Mouse (Mus musculus) large intestine, adult 2 months (tissue): Measurements from ENCODE around the gene Rnf111. TPM values are rescaled to one million over a fixed set of nuclear protein-coding genes. Genes with fewer than 3 reads are reported as not detected.
"Not testable (repeated sequence)": the region's sequence is repeated elsewhere in the genome, so short reads cannot be mapped to it uniquely, and the experiment has no call there.

Experiments
- DNase-seq: peaks from one replicate; pipeline ENCODE4 v3.0.0-alpha.2; 2012; ENCODE audit warnings: low read depth, low spot score
- WGBS: fragments of 180-500 bp; shearing (Covaris S2); methylation state at CpG from one replicate; pipeline ENCODE4 v1.1.7; 2018; 5-methylcytosine and 5-hydroxymethylcytosine counted together
- polyA plus RNA-seq: library from polyadenylated mRNA; depleted of rRNA; stranded (reverse); fragments of >200 nt; gene quantifications from 2 replicates; pipeline ENCODE4 v1.2.3, GENCODE M21; 2012

Gene Rnf111
- polyA plus RNA-seq, 1 experiment, result 15.1 TPM

GRCm38 (mm10) chr9:70503015-70503603, 416 bp downstream of the Rnf111 start:
- 1% methylated on average over 48 of the region's 70 CpGs for WGBS
- DNase-seq, result no peak

DNA sequence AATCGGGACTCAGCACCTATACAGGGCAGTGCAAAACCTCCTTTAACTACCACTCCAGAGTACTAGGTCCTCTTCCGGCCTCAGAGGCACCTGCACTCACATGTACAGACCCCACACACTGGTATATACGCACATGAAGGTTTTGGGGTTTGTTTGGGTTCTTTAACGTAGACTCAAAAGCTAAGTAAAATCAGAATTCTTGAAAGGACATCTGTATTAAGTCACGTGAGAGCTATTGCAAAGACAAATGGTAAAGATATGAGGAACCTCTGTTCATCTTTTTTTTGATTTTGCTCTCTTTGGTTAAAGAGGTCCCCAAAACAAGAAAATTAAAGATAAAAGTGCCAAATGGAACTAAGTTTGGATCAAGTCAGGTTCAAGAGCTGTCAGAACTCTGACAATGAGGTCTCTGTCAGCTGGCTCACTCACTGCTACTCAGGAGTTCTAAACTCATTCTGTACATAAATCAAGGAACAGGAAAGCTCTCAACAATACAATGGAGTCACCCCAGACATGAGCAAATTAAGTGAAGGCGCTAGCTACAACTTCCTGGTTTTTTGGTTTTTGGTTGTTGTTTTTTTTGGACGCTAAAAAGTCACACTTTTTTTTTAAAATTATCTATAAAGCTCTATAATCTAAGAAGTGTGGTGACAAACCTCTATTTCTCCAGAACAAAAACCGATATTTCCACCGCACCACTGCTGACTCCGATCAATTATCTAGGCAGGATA, 1.1 kb downstream of the Rnf111 start:
- DNase-seq, result no peak
- WGBS, result 25% methylated on average over 10 of the region's 10 CpGs

- no peak for DNase-seq
These were observed 6.5 kb downstream of the Rnf111 start for GRCm38 (mm10) chr9:70496990-70497389.

DNA sequence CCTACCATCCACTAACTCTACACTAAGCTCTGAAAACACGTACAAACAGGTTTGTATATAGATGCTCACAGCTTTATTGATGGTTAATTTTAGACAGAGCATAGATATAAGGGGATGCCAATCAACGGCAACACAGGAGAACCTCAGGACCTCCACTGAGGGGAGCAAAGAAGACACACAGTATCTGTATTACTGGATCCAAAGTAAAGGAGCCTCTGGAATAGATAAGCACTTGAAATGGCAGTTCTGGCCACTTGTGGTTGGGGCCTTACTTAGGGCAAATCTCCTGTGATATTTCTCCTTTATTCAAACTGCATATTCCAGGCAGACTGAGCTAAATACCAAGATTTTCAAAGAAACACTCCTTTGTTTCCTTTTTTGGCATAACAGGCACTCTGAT, 10.5 kb downstream of the Rnf111 start:
- 86% methylated on average over 2 of the region's 2 CpGs for WGBS
- no peak for DNase-seq

DNA sequence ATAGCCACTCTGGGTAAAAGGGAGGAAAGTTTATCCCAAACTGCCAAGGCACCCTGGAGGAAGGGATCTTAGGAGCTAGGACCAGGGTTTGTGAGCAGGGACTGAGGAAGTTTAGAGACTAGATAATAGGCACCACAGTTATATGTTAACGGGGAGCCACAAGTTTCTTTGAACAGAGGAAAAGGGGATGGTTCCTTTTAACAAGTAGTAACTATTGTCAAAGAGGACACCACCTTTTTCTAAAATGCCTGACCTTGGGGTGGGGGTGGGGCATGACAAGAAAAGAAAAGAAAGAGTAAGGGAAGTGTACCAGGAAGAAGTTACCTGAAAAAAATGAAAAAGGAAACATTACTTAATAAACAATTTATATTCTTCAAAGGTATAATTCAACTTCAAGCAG, 12.3 kb downstream of the Rnf111 start:
- DNase-seq, result no peak

GRCm38 (mm10) chr9:70487401-70487800, 16.1 kb downstream of the Rnf111 start:
- WGBS, result 72% methylated on average over 2 of the region's 2 CpGs
- DNase-seq, result no peak

More for the DNA sequence above, 12.3 kb downstream of the Rnf111 start:
- WGBS, result 72% methylated on average over 1 of the region's 1 CpGs

GRCm38 (mm10) chr9:70485840-70486239, 17.7 kb downstream of the Rnf111 start:
- WGBS, result 84% methylated on average over 1 of the region's 1 CpGs
- DNase-seq, result no peak

- DNase-seq, result no peak
- 86% methylated on average over 5 of the region's 5 CpGs for whole genome bisulfite sequencing
These were observed 20.0 kb downstream of the Rnf111 start for GRCm38 (mm10) chr9:70483495-70483894.

DNA sequence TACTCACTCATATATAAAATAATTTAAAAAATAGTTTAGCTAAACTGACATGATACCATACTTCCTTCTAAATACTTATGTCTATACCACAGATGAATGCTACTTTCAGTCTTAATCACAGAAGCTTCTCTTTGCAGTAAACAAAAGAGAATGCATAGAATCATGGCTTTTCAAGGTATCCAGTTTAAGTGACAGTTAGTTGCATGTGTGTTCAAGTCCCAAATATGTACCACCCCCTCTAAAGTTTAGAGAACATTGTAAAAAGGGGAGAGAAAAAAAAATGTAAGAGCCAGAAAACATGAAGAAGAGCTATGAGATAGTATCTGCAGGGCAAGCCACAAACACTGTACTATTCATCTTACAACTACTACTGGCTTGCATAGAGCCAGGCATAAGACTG, 21.7 kb downstream of the Rnf111 start:
- DNase-seq, result no peak

DNA sequence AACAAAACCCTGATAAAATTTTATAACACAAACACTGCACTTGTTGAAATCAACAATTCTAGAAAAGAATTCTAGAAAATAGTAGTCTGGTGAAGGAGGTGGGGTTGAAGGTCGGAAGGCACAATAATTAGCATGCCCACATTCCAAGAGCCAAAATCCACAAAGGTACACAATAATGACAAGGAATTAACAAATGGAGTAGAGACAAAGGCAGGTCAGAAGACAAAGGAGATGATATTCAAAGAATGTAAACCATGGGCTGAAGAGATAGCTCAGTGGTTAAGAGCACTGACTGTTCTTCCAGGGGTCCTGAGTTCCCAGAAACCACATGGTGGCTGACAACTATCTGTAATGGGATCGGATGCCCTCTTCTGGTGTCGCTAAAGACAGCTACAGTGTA, 26.3 kb downstream of the Rnf111 start:
- no peak for DNase-seq
- 87% methylated on average over 3 of the region's 3 CpGs for WGBS

- WGBS, result 92% methylated on average over 9 of the region's 9 CpGs
- DNase-seq, result no peak
These were observed 27.7 kb downstream of the Rnf111 start for GRCm38 (mm10) chr9:70475777-70476270.

- no peak for DNase-seq
- WGBS, result 83% methylated on average over 1 of the region's 1 CpGs
These were observed 30.1 kb downstream of the Rnf111 start for GRCm38 (mm10) chr9:70473400-70473799.

- 94% methylated on average over 13 of the region's 13 CpGs for WGBS
- DNase-seq, result not testable (repeated sequence)
These were observed 40.4 kb downstream of the Rnf111 start for GRCm38 (mm10) chr9:70463091-70463490.

GRCm38 (mm10) chr9:70452371-70452770, 51.2 kb downstream of the Rnf111 start:
- WGBS, result 88% methylated on average over 2 of the region's 2 CpGs
- no peak for DNase-seq

DNA sequence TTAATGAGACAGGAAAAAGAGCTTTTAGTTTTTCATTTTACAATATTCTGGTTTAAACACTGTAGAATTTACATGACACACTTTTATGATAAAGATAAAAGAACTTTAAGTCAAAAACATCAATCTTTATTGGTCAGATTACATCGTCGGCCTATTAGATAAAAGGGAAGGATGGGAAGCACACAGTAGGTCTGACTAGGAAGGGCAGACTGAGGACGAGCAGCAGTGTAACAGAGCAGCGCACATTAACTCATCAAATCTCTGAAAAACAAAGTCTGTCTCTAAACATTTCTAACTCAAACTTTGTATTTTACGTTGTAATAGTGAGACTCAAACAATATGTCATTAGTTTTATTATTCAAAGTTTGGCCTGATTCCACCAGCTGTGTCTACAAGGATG, 54.5 kb downstream of the Rnf111 start:
- 72% methylated on average over 5 of the region's 5 CpGs for WGBS
- no peak for DNase-seq

GRCm38 (mm10) chr9:70439959-70440358, 63.6 kb downstream of the Rnf111 start:
- 87% methylated on average over 4 of the region's 4 CpGs for WGBS
- DNase-seq, result no peak

DNA sequence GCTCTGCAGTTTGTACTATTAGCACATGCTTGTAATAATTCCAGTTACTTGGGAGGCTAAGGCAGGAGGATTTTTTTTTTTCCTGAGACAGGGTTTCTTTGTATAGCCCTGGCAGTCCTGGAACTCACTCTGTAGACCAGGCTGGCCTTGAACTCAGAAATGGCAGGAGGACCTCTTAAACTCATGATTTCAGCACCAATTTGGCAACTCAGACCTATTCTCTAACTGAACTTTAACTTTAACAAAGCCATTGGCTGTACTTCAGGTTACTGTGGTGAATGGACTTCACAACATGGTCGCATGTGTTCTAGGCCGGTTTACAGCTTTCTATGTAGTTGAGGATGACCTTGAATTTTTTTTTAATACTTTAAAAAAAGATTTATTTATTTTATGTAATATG, 80.9 kb downstream of the Rnf111 start:
- no peak for DNase-seq
- 98% methylated on average over 2 of the region's 2 CpGs for WGBS

DNA sequence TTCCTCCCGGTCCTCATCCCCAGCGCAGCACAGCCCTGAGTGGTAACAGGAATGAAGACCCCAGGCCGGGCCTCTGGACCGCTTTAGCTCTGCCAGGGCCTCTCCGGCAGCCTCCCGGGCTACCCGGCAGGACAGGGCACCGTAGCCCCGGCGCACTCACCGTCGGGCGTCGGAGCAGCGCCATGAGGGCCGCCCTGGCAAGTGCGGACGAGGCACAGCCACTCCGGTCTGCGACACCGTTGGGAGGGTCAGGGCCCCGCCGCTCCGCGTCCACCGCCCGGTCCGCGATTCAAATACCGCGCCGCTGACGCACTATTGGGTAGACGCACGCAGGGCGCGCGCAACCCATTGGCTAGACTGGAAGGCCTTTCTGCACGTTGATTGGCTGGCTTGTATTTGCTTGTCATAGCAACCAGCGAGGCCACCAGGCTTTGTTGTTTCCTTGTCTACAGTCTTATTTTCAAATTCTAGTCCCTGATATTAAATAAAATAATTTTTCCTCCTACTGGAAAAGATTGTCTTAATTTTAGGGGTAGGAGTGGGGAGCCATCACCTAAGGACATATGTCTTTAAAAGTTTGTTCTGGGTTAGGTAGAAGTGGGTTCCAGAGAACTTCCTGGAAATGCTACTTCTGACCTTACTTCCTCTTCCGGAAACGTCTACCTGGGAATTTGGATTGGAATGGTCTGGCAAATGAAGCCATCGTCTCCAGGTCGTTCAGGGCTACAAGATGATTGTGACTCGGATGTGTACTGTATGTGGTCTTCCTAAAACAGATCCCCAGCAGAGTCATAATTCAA, 82.1 kb downstream of the Rnf111 start, which contains the start of gene Ccnb2:
Gene Ccnb2, minus strand, starts transcription at position 291 of the 800 bp plus-strand sequence.
- DNase-seq, result peak; percentile 78
- WGBS, result 1% methylated on average over 45 of the region's 45 CpGs

- 70% methylated on average over 3 of the region's 3 CpGs for WGBS
- no peak for DNase-seq
These were observed 87.1 kb downstream of the Rnf111 start for GRCm38 (mm10) chr9:70416412-70416811.

DNA sequence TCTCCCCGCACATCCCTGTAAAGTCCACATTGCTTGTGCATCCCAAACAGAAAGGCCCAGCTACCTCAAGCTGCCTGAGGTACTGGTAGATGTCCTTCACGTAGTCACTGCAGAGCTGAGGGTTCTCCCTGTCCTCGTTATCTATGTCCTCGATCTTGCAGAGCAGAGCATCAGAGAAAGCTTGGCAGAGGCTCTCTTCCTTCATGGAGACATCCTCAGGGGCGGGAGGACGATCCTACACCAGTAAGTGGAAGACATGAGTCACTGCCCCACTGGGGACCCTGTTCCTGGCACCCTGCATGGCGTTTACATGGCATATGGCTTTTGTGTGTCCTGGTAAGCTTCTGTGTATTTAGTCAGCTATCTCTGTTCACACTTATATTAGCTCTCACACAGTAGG, 90.5 kb downstream of the Rnf111 start:
- no peak for DNase-seq
- 82% methylated on average over 7 of the region's 7 CpGs for WGBS

DNA sequence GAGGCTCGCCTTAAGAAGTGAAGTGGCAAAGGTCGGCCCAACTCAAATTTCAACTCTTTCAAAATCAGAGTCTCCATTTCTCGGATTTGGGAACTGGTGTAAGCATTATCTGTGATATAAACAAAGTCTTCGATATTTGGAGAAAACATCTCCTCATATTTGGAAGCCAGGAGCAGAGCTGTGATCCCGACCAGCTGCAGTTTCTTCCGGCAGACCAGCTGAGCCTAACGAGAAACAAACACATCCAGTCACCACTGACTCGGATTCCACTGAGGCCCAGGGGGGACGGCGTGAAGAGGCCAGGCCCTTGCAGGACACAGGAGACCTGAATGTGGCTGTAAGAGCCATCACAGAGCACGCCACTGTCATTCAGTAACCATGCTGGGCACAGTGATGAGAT, 92.9 kb downstream of the Rnf111 start:
- 73% methylated on average over 11 of the region's 11 CpGs for WGBS
- DNase-seq, result no peak
